Mouse (Mus musculus) adrenal gland, postnatal 10 days (tissue): ENCODE results near the gene Agap1. TPM values are rescaled to one million over a fixed set of nuclear protein-coding genes. Genes with fewer than 3 reads are reported as not detected.

ENCODE experiments used
- DNase-seq: peaks from one replicate; pipeline ENCODE4 v3.0.0; 2021; ENCODE audit warnings: mixed read lengths
- total RNA-seq, 2 experiments: library from RNA; stranded (reverse); gene quantifications; 2 replicates each; pipeline ENCODE4 v1.2.3; 2021

The Agap1 gene
- total RNA-seq, 2 experiments from 2014 or later, result 48.5 to 58.7 TPM

DNA sequence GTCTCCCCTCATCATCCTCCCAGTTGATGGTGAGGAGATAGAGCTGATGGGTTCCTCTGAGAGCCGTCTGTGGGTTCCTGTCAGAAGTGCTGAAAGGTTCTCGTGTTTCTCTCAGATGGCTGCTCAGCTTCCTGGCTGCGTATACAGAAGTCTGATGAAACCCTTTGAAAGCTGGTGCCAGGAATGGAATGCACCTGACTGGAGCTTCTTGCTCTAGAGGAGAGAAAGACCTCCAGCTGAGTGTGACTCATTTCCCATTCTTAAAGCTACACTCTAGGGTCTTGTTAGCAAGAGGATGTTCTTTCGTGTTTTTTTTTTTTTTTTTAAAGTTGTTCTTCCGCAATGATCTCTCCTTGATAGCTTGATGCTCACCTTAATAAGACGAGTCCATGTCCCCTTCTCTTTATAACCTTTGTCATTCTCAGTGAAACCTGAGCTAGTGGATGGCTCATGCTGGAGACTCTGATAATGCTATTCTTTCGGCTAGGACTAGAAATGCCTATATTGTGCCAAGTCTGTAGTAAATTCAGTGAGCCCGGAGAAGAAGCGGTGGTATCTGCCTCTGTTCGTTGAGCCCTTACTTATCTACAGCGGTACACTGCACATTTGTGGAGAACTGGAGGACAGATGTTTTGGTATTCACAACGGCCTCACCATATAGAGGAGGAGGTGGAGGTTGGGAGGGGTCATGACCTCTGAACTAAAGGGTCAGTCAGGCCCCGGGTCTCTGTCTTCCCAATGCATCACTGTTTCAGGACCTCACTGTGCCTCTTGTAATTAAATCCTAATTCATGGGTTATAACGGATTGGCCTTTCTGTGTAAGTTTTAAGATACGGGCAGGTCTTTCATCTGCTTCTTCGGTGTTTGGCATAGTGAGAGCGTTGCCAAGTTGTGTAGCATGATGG, 2.8 kb downstream of the Agap1 start:
- no peak for DNase-seq

- no peak for DNase-seq
These were observed 7.3 kb downstream of the Agap1 start for GRCm38 (mm10) chr1:89461881-89462280.

DNA sequence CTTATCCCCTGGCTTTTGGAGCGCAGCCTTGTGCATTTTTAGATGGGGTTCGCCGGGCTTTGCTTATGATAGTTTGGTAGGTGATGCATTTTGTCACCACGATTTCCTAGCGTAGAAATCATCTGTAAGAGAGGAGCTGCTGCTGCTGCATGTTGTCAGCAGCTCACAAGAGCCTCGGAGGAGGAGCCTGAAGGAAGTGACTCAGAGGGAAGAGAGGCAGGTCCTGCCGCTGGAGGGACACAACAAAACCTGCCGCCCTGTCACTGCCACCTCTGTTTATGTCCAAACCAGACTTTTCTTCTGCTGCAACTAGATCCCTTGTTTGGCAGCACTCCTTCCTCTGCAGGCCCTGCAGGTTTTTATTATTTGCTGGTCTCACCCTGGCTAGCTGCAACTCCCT, 8.5 kb downstream of the Agap1 start:
- peak; percentile 59 for DNase-seq

DNA sequence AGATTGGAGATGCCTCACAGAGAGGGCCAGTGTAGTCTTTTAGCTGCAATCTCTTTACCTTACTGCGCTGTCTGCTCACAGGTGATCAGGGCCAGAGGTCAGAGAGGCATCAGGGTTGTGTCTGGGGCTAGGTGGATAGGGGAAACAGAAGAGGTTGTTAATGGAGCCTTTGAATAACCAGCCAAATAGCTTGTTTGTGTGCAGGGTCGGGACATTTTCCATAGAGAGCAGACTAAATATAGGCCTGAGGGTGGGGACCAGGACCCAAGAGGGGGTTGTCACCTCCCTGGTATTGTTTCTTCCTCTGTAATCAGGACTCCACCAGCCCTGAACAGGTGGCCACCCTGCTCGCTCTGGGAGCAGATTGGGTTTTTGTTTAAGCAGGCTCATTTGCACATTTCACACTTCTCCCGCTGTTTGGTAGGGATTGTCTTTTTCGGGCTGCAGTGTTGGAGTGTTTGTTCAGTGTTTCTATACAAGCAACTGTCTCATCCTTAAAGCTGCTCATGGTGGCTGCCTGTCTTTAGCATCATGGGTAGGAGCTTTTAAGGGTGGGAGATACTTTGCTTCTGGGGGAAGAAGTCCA, 10.9 kb downstream of the Agap1 start:
- no peak for DNase-seq

DNA sequence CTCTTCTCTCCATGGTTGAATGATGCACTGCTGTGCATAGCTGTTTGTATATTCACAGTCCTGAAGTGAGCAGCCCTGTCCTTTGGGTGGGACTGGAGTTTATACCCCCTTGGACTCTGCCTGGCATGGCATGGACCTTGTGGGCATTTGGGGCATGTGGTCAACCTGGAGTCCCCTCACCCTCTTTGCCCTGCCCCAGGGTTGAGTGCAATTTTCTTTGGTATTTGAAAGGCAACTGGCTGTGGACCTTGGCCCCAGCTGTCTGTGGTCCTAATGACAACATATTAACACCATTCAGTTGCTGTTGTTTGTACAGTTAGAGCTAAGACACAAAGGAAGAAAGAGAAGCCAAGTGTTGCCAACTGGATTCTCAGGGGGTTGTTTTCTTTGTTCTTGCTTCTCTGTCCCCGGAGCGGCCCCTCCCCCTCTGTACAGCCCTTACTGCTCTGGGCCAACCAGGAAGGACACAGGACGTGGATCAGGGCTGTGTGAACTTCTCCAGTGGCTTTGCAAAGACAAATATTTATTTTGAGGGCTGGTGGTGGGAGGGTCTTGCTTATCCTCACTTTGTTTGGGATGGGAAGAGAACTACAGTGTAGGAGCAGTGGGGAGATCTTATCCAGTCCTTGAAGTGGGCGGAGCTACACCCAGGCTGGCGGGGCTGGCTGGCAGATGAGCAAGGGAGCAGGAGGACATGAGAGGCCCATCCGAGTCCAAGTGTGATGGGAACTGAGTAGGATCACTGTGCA, 12.9 kb downstream of the Agap1 start:
- peak; percentile 57 for DNase-seq

DNA sequence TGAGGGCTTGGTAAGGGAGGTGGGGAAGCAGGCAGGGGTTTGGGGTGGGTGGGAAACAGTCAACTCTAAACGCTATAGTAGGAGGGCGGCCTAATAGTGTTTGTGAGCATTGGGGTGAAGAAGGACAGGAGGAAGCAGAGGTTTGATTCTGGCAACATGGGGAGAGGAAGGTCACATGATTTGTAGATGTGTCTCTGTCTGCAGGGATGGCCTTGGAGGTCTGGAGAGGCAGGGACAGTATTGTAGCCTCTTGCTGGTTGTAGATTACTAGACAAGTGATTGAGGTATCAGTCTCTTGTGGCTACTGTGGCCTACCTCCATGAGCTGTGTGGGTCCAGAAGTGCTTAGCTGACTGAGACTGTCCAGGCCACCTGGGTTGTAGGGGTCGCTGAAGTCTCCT, 13.5 kb downstream of the Agap1 start:
- peak; percentile 32 for DNase-seq

DNA sequence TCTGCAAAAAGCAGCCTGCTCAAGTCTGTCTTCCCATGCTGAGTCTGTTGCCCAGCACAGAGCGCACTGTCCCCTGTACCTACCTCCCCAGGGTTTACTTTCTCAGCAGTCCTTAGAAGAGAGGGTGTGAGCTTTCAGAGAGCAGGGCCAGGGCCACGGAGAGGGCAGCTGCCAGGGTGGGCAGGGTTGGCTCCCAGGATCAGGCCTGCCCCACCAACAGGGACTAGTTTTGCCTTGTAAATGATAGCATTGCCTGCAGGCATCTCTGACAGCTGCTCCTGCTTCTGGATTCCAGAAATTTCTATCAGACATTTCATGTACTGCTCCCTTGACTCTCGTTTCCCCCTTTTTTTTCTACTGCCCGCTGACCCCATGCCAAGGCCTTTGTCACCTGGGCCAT, 16.8 kb downstream of the Agap1 start:
- DNase-seq, result no peak

GRCm38 (mm10) chr1:89471891-89472290, 17.3 kb downstream of the Agap1 start:
- DNase-seq, result no peak

GRCm38 (mm10) chr1:89473946-89474345, 19.3 kb downstream of the Agap1 start:
- no peak for DNase-seq

DNA sequence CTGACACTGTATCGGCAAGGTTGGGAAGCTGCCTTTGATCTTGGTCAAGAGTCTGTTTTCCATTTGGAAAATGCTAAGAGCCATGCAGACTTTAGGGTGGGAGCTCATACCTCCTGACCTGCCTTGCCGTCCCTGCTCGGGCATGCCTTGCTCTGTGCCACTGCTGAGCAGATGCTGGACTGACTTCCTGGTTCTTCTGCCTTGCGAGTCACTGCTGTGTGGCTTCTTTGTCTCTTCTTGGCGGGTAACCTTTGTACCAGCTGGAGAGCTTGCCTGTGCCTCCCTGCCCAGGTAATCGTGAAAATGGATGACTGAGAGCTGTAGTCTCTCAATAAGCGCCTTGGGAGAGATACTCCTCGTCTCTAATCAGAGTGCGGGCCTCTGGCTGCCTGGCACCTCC, 20.2 kb downstream of the Agap1 start:
- DNase-seq, result no peak

GRCm38 (mm10) chr1:89477033-89477432, 22.4 kb downstream of the Agap1 start:
- no peak for DNase-seq

DNA sequence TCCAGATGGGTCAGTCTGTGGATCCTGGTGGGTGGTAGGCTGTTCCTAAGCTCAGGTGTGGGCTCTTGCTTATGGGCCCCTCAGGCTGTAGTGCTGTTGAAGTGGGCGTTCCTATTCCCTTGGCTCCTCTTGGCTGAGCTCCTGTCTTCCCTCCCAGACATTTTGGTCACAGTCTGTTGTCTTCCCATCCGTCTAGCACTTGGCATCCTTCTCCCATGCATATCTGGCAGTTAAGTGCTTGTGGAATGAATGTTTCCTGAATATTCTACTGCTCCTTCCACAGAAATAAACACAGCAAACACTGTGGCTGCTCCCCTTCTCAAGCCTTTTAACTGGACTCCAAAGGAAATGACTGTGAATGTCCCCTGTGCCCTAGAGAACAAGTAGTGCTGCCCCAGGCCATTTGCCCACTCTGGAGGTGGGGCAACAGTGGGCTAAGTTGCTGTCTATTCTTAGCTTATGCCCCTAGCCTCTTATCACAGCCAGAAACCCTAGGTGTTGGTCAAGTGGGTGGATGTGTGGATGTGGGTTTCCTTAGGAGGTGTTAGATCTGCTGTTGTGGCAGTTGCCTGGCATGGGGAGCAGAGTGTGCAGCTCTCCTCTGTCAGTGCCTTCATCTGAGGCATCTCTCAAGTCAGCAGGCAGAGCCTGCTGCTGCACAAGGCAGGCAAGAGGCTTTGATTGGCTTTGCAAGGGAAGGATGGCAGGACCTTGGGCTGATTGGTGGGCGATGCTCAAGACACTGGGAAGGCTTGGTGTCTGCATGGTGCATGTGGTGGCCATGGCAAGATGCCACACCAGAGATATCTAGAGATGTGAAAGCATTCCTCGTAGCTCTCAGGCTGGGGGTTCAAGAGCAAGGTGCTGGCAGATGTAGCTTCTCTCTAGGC, 24.2 kb downstream of the Agap1 start:
- no peak for DNase-seq

DNA sequence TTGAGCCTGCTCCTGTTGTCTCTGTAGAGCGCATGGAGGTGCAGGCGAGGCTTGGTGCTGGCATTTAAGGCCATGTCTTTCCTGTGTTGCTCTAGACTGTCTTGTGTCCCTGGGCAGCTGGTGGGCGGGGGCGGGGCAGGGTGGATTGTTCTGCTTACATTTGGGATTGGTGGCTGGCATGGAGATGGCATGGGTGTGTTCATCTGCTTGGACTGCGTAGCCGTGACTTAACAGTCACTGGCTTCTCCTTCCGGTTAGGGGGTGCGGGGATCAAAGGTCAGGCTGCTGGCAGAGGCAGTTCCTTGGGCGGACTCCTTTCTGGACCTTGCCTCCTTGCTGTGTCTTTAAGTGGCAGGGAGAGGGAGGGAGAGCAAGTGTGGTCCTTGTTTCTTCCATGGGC, 26.5 kb downstream of the Agap1 start:
- DNase-seq, result no peak

DNA sequence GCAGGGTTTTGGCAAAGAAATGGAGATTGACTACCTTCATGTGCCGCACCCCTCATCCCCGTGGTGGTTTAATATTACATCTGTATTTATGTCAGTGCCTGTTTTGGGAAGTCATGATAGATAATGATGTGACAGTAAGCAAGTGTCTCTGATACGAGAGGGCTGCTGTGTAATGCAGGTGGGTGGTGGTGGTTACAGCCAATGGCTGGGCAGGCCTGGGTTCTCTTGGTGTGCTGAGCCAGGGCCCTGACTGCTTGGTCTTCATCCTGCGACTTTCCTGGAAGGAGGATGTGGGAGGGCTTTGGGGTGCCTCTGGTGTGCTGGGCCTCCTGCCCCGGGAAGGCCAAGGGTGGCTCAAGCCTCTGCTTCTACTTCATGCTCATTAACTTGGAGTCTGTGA, 28.2 kb downstream of the Agap1 start:
- no peak for DNase-seq

DNA sequence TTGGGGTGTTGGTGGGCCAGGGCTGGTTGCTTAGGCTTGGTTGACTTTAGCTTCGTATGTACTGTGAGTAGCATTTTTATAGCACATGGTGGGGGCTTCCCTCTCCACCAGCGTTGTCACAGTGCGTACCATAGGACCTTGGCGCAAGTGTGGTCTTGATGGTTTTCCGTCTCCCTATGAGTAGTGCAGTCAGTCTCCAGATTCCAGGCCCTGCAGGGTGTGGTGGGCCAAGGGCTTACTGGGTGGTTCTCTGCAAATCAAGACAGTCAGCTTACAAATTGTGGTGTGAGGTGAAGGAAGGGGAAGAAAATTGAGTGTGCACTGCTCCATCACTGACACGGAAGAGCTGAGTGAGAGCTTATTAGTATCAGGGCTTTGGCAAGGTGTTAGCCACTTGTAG, 32.3 kb downstream of the Agap1 start:
- DNase-seq, result no peak

DNA sequence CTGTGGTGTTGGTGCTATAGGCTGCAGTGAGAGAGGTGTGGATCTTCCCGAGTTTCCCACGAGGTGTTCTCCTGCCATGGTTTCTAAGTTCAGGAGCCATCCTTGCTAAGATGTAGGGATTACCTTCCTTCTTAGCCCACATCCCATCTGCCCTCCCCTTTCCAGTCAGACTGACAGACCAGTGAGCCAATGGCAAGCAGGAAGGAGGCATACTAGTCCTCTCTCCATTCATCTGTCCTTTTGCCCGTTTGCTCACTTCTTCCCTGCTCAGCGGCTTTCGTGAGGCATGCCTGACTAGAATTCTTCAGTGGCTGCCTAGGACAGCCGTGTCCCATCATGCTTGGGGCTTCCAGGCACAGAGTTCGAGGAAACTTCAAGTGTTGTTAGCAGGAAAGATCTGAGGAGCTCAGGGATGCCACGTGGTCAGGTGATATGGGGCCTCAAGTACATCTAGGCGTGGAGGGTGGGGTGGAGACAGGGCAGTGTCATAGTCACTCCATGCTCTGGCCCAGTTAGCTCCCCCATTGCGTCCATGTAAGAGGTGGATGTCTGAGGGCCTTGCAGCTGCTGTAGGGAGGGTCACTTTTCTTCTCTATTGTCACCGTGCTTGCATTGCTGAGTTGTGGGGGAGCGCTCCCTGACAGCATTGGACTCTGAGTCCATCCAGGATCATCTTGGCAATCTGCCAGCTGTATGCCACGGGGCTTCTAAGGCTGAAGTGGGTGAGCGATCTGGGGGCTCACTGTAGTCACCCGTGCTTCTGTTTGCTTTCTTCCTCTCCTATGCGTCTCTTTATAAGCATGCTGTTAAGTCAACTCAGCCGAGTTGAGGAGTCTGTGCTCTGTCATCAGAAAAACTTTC, 34.7 kb downstream of the Agap1 start:
- DNase-seq, result no peak

GRCm38 (mm10) chr1:89493177-89493576, 38.6 kb downstream of the Agap1 start:
- DNase-seq, result no peak

- DNase-seq, result no peak
These were observed 40.2 kb downstream of the Agap1 start for GRCm38 (mm10) chr1:89494816-89495215.

DNA sequence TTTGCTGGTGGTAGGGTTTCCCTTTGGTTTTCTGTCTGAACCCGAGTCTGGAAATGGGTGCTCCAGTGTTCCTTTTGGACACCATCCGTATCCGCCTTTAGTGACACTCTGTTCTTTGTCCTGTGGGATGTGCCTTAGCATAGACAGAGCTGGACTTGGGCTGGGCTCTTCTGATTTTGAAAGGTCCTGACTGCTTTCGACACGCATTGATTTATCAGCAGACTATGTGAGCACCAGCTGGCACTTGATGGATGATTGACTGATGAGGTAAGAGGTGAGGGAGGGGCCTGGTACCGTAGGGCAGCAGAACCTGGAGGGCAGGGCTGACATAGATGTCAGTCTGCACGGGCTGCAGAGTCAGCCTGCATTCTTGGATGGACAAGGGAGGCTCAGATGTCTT, 41.6 kb downstream of the Agap1 start:
- no peak for DNase-seq

- DNase-seq, result no peak
These were observed 46.3 kb downstream of the Agap1 start for GRCm38 (mm10) chr1:89500925-89501324.

- no peak for DNase-seq
These were observed 46.7 kb downstream of the Agap1 start for GRCm38 (mm10) chr1:89501346-89501745.
